Mouse (Mus musculus) bone marrow, adult 2 months (tissue): Measurements from ENCODE around the gene Bahcc1.

ENCODE experiments used
- CTCF ChIP-seq: fragments of 200-500 bp; IDR thresholded peaks from 2 replicates; pipeline ENCODE4 v1.5.1; 2011; ENCODE audit warnings: low read length, control low read depth; ENCODE audit not compliant: control insufficient read depth, insufficient read depth
- POLR2A ChIP-seq: fragments of 200-500 bp; IDR thresholded peaks from 2 replicates; pipeline ENCODE4 v1.6.1; 2011; ENCODE audit warnings: low read depth, mild to moderate bottlenecking, control low read depth, low read length, borderline replicate concordance; ENCODE audit not compliant: control insufficient read depth

DNA sequence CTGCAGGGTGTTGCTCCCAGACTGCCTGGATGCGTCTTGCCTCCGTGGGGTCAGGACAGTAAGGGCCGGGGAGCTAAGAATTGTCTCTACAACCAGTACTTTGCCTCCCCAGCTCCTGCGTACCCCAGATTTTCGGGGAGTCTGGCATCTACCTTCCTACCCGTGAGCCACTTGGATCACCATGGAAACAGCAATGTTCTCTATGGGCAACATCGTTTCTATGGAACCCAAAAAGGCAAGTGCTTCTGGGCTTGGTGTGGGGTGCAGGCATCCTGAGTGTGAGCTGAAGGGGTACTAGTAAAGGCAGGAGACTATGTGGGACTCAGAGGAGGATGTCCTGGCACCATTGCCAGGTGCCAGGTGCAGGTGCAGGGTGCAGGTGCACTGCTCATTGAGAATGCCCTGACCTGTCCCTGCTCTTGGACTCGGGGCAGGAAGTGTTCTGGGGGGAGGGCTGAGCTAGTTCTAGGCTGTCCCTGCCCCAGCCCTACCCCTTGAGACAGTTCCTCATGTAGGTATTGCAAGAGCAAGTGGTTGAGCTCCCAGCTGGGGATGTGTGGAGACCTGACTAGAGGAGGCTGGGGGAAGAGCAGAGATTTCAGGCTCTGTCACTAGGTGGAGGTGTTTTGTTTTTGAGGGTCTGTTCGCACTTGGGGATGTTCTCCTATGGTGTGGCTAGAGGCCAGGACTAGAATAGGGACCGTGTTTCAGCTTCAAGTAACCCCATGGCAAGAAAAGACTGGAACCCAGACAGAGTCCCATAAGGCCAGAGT lies 35.6 kb downstream of the Bahcc1 start:
- TF ChIP-seq CTCF, result no peak
- TF ChIP-seq POLR2A, result no peak
